Mouse (Mus musculus) lung, postnatal 14 days (tissue): Measurements from ENCODE around the gene Fam3c.
"Not testable (repeated sequence)": the region's sequence is repeated elsewhere in the genome, so short reads cannot be mapped to it uniquely, and the experiment has no call there.

Source experiments
- DNase-seq: peaks from one replicate; pipeline ENCODE4 v3.0.0; 2021

Fam3c gene

DNA sequence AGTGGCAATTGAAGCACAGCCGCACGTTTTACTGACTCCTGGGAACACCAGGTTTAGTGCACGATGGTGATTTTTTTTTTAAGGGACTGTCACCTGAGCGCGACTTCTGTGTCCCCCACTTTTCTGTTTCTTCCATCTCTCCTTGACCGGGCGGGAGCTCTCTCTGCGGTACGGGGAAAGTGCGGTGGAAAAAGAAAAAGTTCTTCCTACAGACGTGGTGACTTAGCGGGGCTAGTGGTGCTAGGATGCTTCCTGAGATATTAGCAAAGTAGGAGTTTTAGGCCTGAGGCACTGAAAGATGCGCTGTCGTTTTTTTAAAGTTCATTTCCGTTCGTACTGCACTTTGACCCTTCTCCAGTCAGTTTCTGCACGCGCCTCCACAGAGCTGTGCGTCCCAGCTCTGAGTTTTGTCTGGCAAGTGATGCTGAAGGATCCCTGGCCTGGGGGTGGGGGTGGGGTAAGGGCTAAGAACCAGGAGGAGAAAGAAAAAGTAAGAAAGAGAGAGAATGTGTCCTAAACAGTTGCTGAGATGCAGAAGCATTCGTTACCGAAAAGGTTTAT, 66.5 kb downstream of the Fam3c start:
- DNase-seq = no peak

GRCm38 (mm10) chr6:22288737-22289460, 67.1 kb downstream of the Fam3c start:
- no peak for DNase-seq

DNA sequence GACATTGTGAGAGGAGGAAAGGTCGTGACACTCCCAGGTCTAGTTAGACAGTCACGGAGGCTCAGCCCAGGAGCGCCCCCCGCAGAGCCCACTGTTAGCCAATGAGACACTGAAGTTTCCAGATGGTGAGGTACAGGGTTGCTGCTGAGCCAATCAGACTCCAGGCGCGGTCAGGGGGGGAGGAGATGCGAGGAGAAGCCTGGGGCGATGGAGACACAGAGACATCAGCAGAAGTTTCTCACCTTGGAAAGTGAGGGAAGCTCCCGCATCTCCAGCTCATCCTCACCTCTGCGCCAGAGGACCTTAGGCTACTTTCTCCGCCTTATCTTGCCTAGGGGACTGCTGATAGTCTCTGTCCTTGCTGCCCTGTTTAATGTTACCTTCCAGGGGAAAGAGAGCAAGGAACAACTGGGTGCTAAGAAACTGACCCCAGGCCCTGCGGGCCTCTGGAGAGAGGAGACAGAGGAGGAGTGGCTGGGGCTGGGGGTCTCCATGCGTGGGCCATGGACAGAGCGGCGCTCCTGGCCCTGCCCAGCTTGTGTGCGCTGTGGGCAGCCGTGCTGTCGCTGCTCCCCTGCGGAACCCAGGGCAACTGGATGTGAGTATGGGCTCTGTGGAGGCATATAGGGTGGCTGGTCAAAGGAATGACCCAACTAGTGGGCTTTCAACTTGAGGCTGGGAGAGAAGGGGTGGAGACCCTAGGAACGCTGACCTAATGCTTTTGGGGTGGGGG, 67.9 kb downstream of the Fam3c start, which contains the start of gene Wnt16:
TSS of gene Wnt16 (plus strand) at position 224 of the 733 bp plus-strand sequence.
- DNase-seq = no peak

- DNase-seq = no peak
Measured at GRCm38 (mm10) chr6:22282405-22282804, 73.6 kb downstream of the Fam3c start.

GRCm38 (mm10) chr6:22280217-22280861, 75.7 kb downstream of the Fam3c start:
- peak; percentile 54 for DNase-seq

DNA sequence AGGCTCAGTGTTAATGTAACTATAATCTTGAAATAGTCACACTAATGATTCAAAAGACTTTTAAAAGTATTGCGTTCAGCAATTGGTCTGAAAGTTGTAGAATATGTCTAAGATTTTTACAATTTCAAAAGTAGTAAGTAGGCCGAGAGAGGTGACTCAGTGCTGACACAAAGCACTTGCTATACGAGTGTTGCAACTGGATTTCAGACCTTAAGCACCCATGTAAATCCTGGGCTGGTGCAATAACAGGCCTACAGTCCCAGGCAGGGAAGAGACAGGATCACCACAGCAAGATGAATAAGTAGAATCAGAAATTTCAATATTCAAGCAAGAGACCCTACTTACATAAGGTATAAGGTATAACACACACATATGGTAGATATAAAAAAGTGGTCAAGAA, 78.1 kb downstream of the Fam3c start:
- DNase-seq = no peak

GRCm38 (mm10) chr6:22269840-22270521, 86.1 kb downstream of the Fam3c start:
- DNase-seq = no peak

GRCm38 (mm10) chr6:22268677-22269076, 87.4 kb downstream of the Fam3c start:
- no peak for DNase-seq

GRCm38 (mm10) chr6:22267807-22268667, 88.0 kb downstream of the Fam3c start:
- DNase-seq = no peak

DNA sequence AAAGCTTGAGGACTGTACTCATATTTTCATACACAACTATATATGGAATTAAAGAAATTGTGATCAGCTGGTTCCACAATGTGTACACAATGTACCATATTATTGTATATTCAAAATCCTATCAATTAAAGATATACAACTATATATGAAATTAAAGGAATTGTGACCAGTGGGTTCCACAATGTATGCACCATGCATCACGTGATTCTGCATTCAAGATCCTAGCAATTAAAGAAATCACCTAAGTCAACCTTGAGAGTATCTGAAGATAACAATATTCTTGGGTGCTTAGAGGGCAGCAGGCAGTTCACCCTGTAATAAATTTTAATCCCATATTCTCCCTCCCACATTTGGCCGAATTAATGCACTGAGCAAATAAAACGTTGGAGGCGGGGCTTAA, 90.0 kb downstream of the Fam3c start:
- DNase-seq = no peak

- DNase-seq = not testable (repeated sequence)
Measured at GRCm38 (mm10) chr6:22264094-22264493, 91.9 kb downstream of the Fam3c start.

DNA sequence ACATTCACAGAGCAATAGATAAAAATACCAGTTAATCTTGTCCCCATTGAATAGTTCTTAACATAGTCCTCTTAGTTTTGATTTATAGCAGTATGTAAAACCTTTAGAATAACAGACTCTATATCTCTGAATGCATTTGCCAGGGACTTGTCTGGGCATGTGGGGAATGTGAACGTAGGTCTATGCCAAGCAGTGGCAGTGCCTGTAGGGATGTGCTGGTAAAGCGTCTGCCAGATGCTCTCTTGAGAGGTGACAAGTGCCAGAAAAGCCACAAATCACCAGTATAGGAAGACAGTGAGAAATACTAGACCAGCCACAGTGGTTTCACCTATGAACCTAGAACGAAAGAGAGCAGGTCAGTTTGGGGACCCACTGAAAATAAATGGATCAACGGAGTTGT, 93.5 kb downstream of the Fam3c start:
- no peak for DNase-seq

DNA sequence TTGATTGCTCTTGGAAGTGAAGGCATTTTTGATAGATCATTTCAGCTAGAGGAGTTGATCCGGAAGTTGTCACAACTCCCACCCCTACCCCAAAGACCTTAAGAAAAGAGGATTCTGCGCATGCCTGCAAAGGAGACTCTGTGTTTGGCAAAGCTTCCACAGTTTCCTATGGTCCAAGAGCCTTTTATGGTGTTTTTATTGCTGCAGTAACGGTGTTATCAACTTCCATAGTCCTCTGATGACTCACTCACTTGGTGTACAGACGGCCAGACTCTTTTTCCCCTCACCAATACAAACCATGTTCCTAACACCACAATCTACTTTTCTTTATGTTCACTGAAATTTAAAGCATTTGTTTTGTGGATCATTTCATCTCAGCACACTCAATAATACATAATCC, 97.3 kb downstream of the Fam3c start:
- no peak for DNase-seq
